Comparison of ENCODE assay signal across 18 mouse cellular contexts in genomic region chrX:167063881-167064280, GRCm38 (mm10).
A peak's percentile ranks its signal among the peaks of the same experiment; 100 is the strongest.
DNase-seq lines count a peak whose midpoint lies in the region; ATAC-seq lines count a peak whose summit lies in the region.
"Had no signal": no experiment of that assay in that cellular context is flagged by ENCODE, and none has a peak within 500 bp of the region (broad histone marks: within the 10 kb centered on the region; RNA-seq: fewer than 3 reads in every experiment).

No protein-coding gene starts in this region.

- no peaks in the 10 kb centered on the region for H3K4me1 ChIP-seq in heart, embryonic 10.5 days
- H3K4me1 ChIP-seq: heart, embryonic 12.5 days; hindbrain, embryonic 15.5 days; liver, embryonic 15.5 days; midbrain, embryonic 12.5 days; stomach, embryonic 15.5 days had no signal

- H3K27ac ChIP-seq in heart, embryonic 10.5 days: no peak overlapping the region
- H3K27ac ChIP-seq: gastrocnemius, adult 2 months; hindbrain, embryonic 15.5 days; kidney, postnatal 0 days; liver, embryonic 15.5 days; midbrain, embryonic 12.5 days; stomach, embryonic 15.5 days had no signal

- intact Hi-C loops in heart, postnatal 25 days (cut with DNase I): no loop called here

- H3K27me3 ChIP-seq in heart, embryonic 10.5 days (ENCODE audit: insufficient read depth, poor library complexity, severe bottlenecking): peaks cover 9% of the 10 kb centered on the region
- H3K27me3 ChIP-seq: heart, embryonic 12.5 days; Patski; stomach, embryonic 15.5 days had no signal

- H3K36me3 ChIP-seq in heart, embryonic 10.5 days: no peaks in the 10 kb centered on the region
- H3K36me3 ChIP-seq: heart, embryonic 12.5 days; hindbrain, embryonic 15.5 days; liver, embryonic 15.5 days; midbrain, embryonic 12.5 days; stomach, embryonic 15.5 days had no signal

- ATAC-seq in inflammation-experienced regulatory T-cells, adult 6 months: peak; percentile 86
- ATAC-seq: Patski had no signal

- no peaks in the 10 kb centered on the region for H3K9me3 ChIP-seq in heart, embryonic 10.5 days
- H3K9me3 ChIP-seq: heart, embryonic 12.5 days; hindbrain, embryonic 15.5 days; liver, embryonic 15.5 days; midbrain, embryonic 12.5 days; stomach, embryonic 15.5 days had no signal

- peak; percentile 85 for DNase-seq in heart, adult 11 months
- DNase-seq in heart, embryonic 10.5 days (ENCODE audit: low spot score): no peak
- DNase-seq in CD4-positive helper T cell, adult 2 months (ENCODE audit: low read depth, low spot score): peak; percentile 60
- peak; percentile 61 to 64 for DNase-seq in spleen, postnatal 36 days (ENCODE audit: low spot score in 2 of 2)
- DNase-seq in MN1 (ENCODE audit: low spot score): no peak
- DNase-seq in heart, postnatal 25 days (ENCODE audit: low spot score): no peak
- no peak for DNase-seq in frontal cortex, postnatal 25 days (ENCODE audit: low spot score in 2 of 2)
- DNase-seq: adrenal gland, postnatal 36 days; cerebellum, adult 11 months; gastrocnemius, adult 2 months had no signal

- H3K4me3 ChIP-seq in heart, embryonic 10.5 days: no peak overlapping the region
- H3K4me3 ChIP-seq: gastrocnemius, adult 2 months; heart, embryonic 12.5 days; hindbrain, embryonic 15.5 days; liver, embryonic 15.5 days; midbrain, embryonic 12.5 days; stomach, embryonic 15.5 days had no signal

- WGBS in heart, embryonic 10.5 days: 50% methylated on average over 4 of the region's 4 CpGs

Comparison
In these comparisons a context has a peak if more than half of its experiments do, and no peak if none do; other contexts are left out.
1. DNase-seq: peak in heart, adult 11 months (single experiment), CD4-positive helper T cell, adult 2 months (single experiment) and spleen, postnatal 36 days (2 of 2); none in heart, embryonic 10.5 days (single experiment), MN1 (single experiment), heart, postnatal 25 days (single experiment) and frontal cortex, postnatal 25 days (0 of 2).